Mouse (Mus musculus) cerebellum, adult 2 months (tissue): ENCODE measurements around the gene Adra2c.

ENCODE experiments used
- CTCF ChIP-seq: fragments of 200-500 bp; IDR thresholded peaks from 2 replicates; pipeline ENCODE4 v1.5.1; 2011; ENCODE audit warnings: low read depth, mild to moderate bottlenecking, control low read depth, low read length, moderate library complexity, borderline replicate concordance; ENCODE audit not compliant: insufficient read depth
- POLR2A ChIP-seq: fragments of 200-500 bp; IDR thresholded peaks from 2 replicates; pipeline ENCODE4 v1.6.1; 2011; ENCODE audit warnings: low read length, control low read depth, borderline replicate concordance; ENCODE audit not compliant: insufficient read depth

DNA sequence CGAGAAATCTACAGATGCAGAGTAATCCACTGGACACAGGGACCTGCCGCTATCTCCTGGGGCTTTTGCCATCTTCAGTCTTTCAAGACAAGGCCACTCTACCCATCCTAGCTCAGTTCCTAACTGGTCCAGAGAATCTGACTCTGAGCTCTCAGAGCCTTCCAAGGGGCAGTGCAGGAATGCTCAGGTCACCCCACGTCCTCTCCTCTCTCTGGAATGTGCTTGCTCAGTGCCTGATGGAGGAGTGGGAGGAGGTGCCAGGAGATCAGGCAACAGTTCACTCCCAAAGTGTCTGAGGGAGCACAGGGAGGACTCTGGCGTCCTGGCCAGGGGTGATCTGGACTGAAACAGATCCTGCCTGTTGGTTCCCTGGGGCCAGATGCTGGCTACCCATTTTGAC is 45.0 kb upstream of the Adra2c start:
- TF ChIP-seq POLR2A: no peak
- no peak for TF ChIP-seq CTCF
